ENCODE assay signal across 8 mouse cellular contexts in genomic region chr2:25708121-25708520, GRCm38 (mm10). TPM values are rescaled to one million over a fixed set of nuclear protein-coding genes. Genes with fewer than 3 reads are reported as not detected.
DNase-seq lines count a peak whose midpoint lies in the region; ATAC-seq lines count a peak whose summit lies in the region.

No protein-coding gene starts in this region.

- 0 out of 2 replicates have a peak, but pooled peaks have one; percentile 40 for ATAC-seq in megakaryocyte-erythroid progenitor cell, adult 5-6 weeks (replicated peaks; ENCODE audit: low FRiP score, low TSS enrichment, poor library complexity, severe bottlenecking)

- DNase-seq in adrenal gland, postnatal 10 days: peak; percentile 53
- DNase-seq in adrenal gland, adult 18-20 months (ENCODE audit: low spot score in 2 of 2): no peak
- DNase-seq in ES-CJ7 (ENCODE audit: low read depth, low spot score): peak; percentile 59
- DNase-seq in embryo, embryonic 10.5 days (ENCODE audit: low spot score): peak; percentile 59
- peak; percentile 22 to 35 for DNase-seq in heart, postnatal 10 days
- DNase-seq in kidney, postnatal 4 days: peak; percentile 51 to 75
- DNase-seq in skeletal muscle tissue, adult 2 months (ENCODE audit: low read depth, low spot score): peak; percentile 28

- intact Hi-C loops in heart, postnatal 10 days (cut with DNase I): no loop called here

RNA-seq across cellular contexts. Expression of gene Bmyc, which starts 1.6 kb away (rescaled TPM):
- 10 to 100 TPM; 40.8 to 42.7 TPM for total RNA-seq in adrenal gland, postnatal 10 days (2021)
- total RNA-seq in adrenal gland, adult 18-20 months (2021): 10 to 100 TPM; 36.0 to 42.9 TPM
- total RNA-seq in heart, postnatal 10 days (2021): 10 to 100 TPM; 14.6 to 15.6 TPM
- 2.8 and 7.9 TPM in 2 replicates for total RNA-seq in megakaryocyte-erythroid progenitor cell, adult 5-6 weeks (2014; fragmentation: Nextera tagmentation)
- 2.4 and 2.5 TPM in 2 replicates for total RNA-seq in megakaryocyte-erythroid progenitor cell, adult 5-6 weeks (2017)

RNA-seq across cellular contexts. Expression of gene Obp2a, which starts 8.3 kb away (rescaled TPM):
- 1 to 10 TPM; 2.4 to 2.6 TPM for total RNA-seq in adrenal gland, postnatal 10 days (2021)
- 10 to 100 TPM in 1 of 2 experiments, not detected in 1; 67.0 TPM for total RNA-seq in adrenal gland, adult 18-20 months (2021)
- not detected for total RNA-seq in heart, postnatal 10 days (2021)
- not detected in 2 replicates for total RNA-seq in megakaryocyte-erythroid progenitor cell, adult 5-6 weeks (2014; fragmentation: Nextera tagmentation)
- total RNA-seq in megakaryocyte-erythroid progenitor cell, adult 5-6 weeks (2017): not detected in 2 replicates

RNA-seq across cellular contexts. Expression of gene Lcn10, which starts 25.6 kb away (rescaled TPM):
- total RNA-seq in adrenal gland, postnatal 10 days (2021): not detected
- not detected for total RNA-seq in adrenal gland, adult 18-20 months (2021)
- total RNA-seq in heart, postnatal 10 days (2021): not detected
- total RNA-seq in megakaryocyte-erythroid progenitor cell, adult 5-6 weeks (2014; fragmentation: Nextera tagmentation): not detected in 2 replicates
- total RNA-seq in megakaryocyte-erythroid progenitor cell, adult 5-6 weeks (2017): not detected in 2 replicates

RNA-seq across cellular contexts. Expression of gene Obp2b, which starts 28.7 kb away (rescaled TPM):
- total RNA-seq in adrenal gland, postnatal 10 days (2021): not detected
- not detected for total RNA-seq in adrenal gland, adult 18-20 months (2021)
- not detected for total RNA-seq in heart, postnatal 10 days (2021)
- total RNA-seq in megakaryocyte-erythroid progenitor cell, adult 5-6 weeks (2014; fragmentation: Nextera tagmentation): not detected in 2 replicates
- not detected in 2 replicates for total RNA-seq in megakaryocyte-erythroid progenitor cell, adult 5-6 weeks (2017)

RNA-seq across cellular contexts. Expression of gene Lcn6, which starts 31.5 kb away (rescaled TPM):
- not detected for total RNA-seq in adrenal gland, postnatal 10 days (2021)
- total RNA-seq in adrenal gland, adult 18-20 months (2021): not detected
- not detected for total RNA-seq in heart, postnatal 10 days (2021)
- not detected in 2 replicates for total RNA-seq in megakaryocyte-erythroid progenitor cell, adult 5-6 weeks (2014; fragmentation: Nextera tagmentation)
- not detected in 2 replicates for total RNA-seq in megakaryocyte-erythroid progenitor cell, adult 5-6 weeks (2017)

Comparison
In these comparisons a context has a peak if more than half of its experiments do, and no peak if none do; other contexts are left out.
1. DNase-seq: peak in adrenal gland, postnatal 10 days (single experiment), ES-CJ7 (single experiment), embryo, embryonic 10.5 days (single experiment), heart, postnatal 10 days (2 of 2), kidney, postnatal 4 days (2 of 2) and skeletal muscle tissue, adult 2 months (single experiment); none in adrenal gland, adult 18-20 months (0 of 2).